Mouse (Mus musculus): ENCODE results near the gene Eea1. TPM values are rescaled to one million over a fixed set of nuclear protein-coding genes. Genes with fewer than 3 reads are reported as not detected.
"Not testable (repeated sequence)": the region's sequence is repeated elsewhere in the genome, so short reads cannot be mapped to it uniquely, and the experiment has no call there.

The Eea1 gene
- total RNA-seq, 2 experiments from 2014 or later: 37.3 to 37.5 TPM

- no peak for DNase-seq (ENCODE audit: low spot score in 2 of 2)
Observed at GRCm38 (mm10) chr10:96047960-96048536, 107.6 kb downstream of the Eea1 start.

- DNase-seq (ENCODE audit: low spot score in 2 of 2): no peak
Observed at GRCm38 (mm10) chr10:96048550-96048949, 108.1 kb downstream of the Eea1 start.

- peak; percentile 50 to 66 for DNase-seq (ENCODE audit: low spot score in 2 of 2)
Observed at GRCm38 (mm10) chr10:96067347-96067746, 126.9 kb downstream of the Eea1 start.

- no peak for DNase-seq (ENCODE audit: low spot score in 2 of 2)
Observed at GRCm38 (mm10) chr10:96074386-96074785, 133.9 kb downstream of the Eea1 start.

- DNase-seq (ENCODE audit: low spot score in 2 of 2): no peak
Observed at GRCm38 (mm10) chr10:96075403-96075802, 135.0 kb downstream of the Eea1 start.

GRCm38 (mm10) chr10:96075880-96076279 lies 135.4 kb downstream of the Eea1 start:
- DNase-seq (ENCODE audit: low spot score in 2 of 2): peak in 1 of 2 experiments; percentile 50

GRCm38 (mm10) chr10:96076461-96076860 lies 136.0 kb downstream of the Eea1 start:
- no peak for DNase-seq (ENCODE audit: low spot score in 2 of 2)

- DNase-seq (ENCODE audit: low spot score in 2 of 2): not testable (repeated sequence)
Observed at GRCm38 (mm10) chr10:96077480-96078066, 137.1 kb downstream of the Eea1 start.

GRCm38 (mm10) chr10:96079823-96080222 lies 139.4 kb downstream of the Eea1 start:
- no peak for DNase-seq (ENCODE audit: low spot score in 2 of 2)

GRCm38 (mm10) chr10:96080440-96081381 lies 140.3 kb downstream of the Eea1 start:
- peak in 1 of 2 experiments; percentile 22 for DNase-seq (ENCODE audit: low spot score in 2 of 2)

- no peak for DNase-seq (ENCODE audit: low spot score in 2 of 2)
Observed at GRCm38 (mm10) chr10:96082203-96082602, 141.8 kb downstream of the Eea1 start.

GRCm38 (mm10) chr10:96089744-96090143 lies 149.3 kb downstream of the Eea1 start:
- DNase-seq (ENCODE audit: low spot score in 2 of 2): no peak

- DNase-seq (ENCODE audit: low spot score in 2 of 2): no peak
Observed at GRCm38 (mm10) chr10:96090388-96090787, 149.9 kb downstream of the Eea1 start.

- no peak for DNase-seq (ENCODE audit: low spot score in 2 of 2)
Observed at GRCm38 (mm10) chr10:96093890-96094531, 153.6 kb downstream of the Eea1 start.

GRCm38 (mm10) chr10:96094559-96094958 lies 154.1 kb downstream of the Eea1 start:
- DNase-seq (ENCODE audit: low spot score in 2 of 2): peak in 1 of 2 experiments; percentile 11

Other genes starting within 250 kb of the Eea1 start
- gene Gm33543, start 97.7 kb upstream of the Eea1 start, total RNA-seq (2021): under 1 TPM; 0.23 to 0.45 TPM
- not detected for gene Gm5426, start 196.0 kb downstream of the Eea1 start, total RNA-seq (2021)

All from layer of hippocampus, adult 18-20 months (tissue).